Mouse (Mus musculus) layer of hippocampus, postnatal 10 days (tissue): ENCODE measurements around the gene Parp12. TPM values are rescaled to one million over a fixed set of nuclear protein-coding genes. Genes with fewer than 3 reads are reported as not detected.
A peak's percentile ranks its signal among the peaks of the same experiment; 100 is the strongest.

Source experiments
- DNase-seq, 2 experiments: peaks; one replicate each; pipeline ENCODE4 v3.0.0; 2021; ENCODE audit warnings: low spot score in 2 of 2
- total RNA-seq, 2 experiments: library from RNA; stranded (reverse); gene quantifications; 2 replicates each; pipeline ENCODE4 v1.2.3; 2021

Gene Parp12
- total RNA-seq, 2 experiments from 2014 or later, result 5.5 to 5.7 TPM

- no peak for DNase-seq
Measured at GRCm38 (mm10) chr6:39058936-39059335, 59.2 kb downstream of the Parp12 start.

- DNase-seq, result no peak
Measured at GRCm38 (mm10) chr6:39058389-39058788, 59.8 kb downstream of the Parp12 start.

- DNase-seq, result no peak
Measured at GRCm38 (mm10) chr6:39057161-39057560, 61.0 kb downstream of the Parp12 start.

GRCm38 (mm10) chr6:39055831-39056261 is 62.3 kb downstream of the Parp12 start:
- DNase-seq, result no peak

GRCm38 (mm10) chr6:39054878-39055508 is 63.2 kb downstream of the Parp12 start:
- no peak for DNase-seq

GRCm38 (mm10) chr6:39054206-39054864 is 63.8 kb downstream of the Parp12 start:
- peak in 1 of 2 experiments; percentile 28 for DNase-seq

GRCm38 (mm10) chr6:39052636-39053035 is 65.5 kb downstream of the Parp12 start:
- no peak for DNase-seq

- DNase-seq, result no peak
Measured at GRCm38 (mm10) chr6:39051799-39052556, 66.2 kb downstream of the Parp12 start.

GRCm38 (mm10) chr6:39050836-39051235 is 67.3 kb downstream of the Parp12 start:
- DNase-seq, result no peak

- DNase-seq, result no peak
Measured at GRCm38 (mm10) chr6:39049141-39049540, 69.0 kb downstream of the Parp12 start.

GRCm38 (mm10) chr6:39040451-39040850 is 77.7 kb downstream of the Parp12 start:
- DNase-seq, result no peak

Other genes with a start within 250 kb of the Parp12 start
- gene Tbxas1, start 242.9 kb downstream of the Parp12 start, total RNA-seq, result 1 to 10 TPM; 2.0 to 3.6 TPM
- gene Hipk2, start 242.2 kb downstream of the Parp12 start, total RNA-seq, result 10 to 100 TPM; 51.0 to 54.3 TPM
- 10 to 100 TPM; 17.4 to 17.5 TPM for gene Kdm7a, start 88.4 kb upstream of the Parp12 start, total RNA-seq